Mouse (Mus musculus): ENCODE results near the gene Homer2.

DNA sequence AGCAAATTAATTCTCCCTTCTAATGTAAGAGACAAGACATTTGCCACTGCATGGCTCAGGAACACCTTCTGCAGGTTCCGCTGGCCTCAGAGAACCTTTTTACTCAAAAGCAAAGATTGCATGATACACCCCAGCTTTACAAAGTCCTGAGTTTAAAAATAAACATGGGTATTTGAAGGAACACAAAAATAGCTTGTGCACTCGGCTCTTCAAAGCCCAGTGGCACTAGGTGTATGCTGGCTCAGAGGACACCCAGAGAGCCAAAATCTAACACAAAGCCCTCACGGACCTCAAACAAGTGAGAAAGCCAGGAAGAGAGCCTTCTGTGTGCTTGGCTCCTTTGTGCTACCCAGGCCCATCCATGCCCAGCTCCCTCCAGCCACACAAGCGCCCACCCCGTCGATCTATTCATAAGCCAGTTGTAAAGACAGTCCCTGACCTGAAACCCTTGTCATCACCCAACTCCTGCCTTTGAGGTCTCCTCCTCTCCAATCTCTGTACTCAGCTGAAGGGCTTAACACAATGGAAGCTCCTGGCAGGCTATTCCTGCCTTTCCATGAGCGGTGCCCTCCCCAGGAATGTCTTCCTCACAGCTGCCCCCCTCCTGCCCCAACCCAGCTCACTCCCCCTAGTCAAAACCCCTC lies 23.4 kb downstream of the Homer2 start:
- TF ChIP-seq CTCF (conservative IDR thresholded peaks at IDR 0.05; ENCODE audit: insufficient read depth, insufficient read length, low read depth, low read length) = no peak
- no peak for TF ChIP-seq POLR2A (IDR thresholded peaks at IDR 0.05; ENCODE audit: low read depth, low read length)

Measured in kidney, adult 2 months (tissue).